Mouse (Mus musculus) megakaryocyte, embryonic 14.5 days (primary cell): Measurements from ENCODE around the gene Cchcr1. TPM values are rescaled to one million over a fixed set of nuclear protein-coding genes. Genes with fewer than 3 reads are reported as not detected.
"Not testable (repeated sequence)": the region's sequence is repeated elsewhere in the genome, so short reads cannot be mapped to it uniquely, and the experiment has no call there.

Experiments used
- H3K27me3 ChIP-seq: replicated peaks from 2 replicates; pipeline ENCODE3; 2012; ENCODE audit warnings: inconsistent platforms
- H3K36me3 ChIP-seq: replicated peaks from 2 replicates; pipeline ENCODE3; 2012; ENCODE audit warnings: low read length, inconsistent platforms, mixed read lengths
- H3K4me1 ChIP-seq: 2 replicates; pipeline ENCODE4 v1.6.1; 2012; ENCODE audit warnings: inconsistent platforms
- H3K4me3 ChIP-seq: replicated peaks from 2 replicates; pipeline ENCODE3; 2012; ENCODE audit warnings: moderate library complexity, mild to moderate bottlenecking, inconsistent platforms
- H3K9me3 ChIP-seq: 2 replicates; pipeline ENCODE4 v1.6.1; 2012; ENCODE audit warnings: inconsistent platforms
- FLI1 ChIP-seq: IDR thresholded peaks from 2 replicates; pipeline ENCODE4 v1.6.1; 2012; ENCODE audit warnings: low read length, inconsistent platforms, mixed read lengths
- GATA1 ChIP-seq: IDR thresholded peaks from 3 replicates; pipeline ENCODE4 v1.6.1; 2012; ENCODE audit warnings: mixed read lengths, low read length, inconsistent platforms, borderline replicate concordance
- polyA plus RNA-seq: library from polyadenylated mRNA; stranded (reverse); fragments of >175 nt; gene quantifications from 2 replicates; pipeline ENCODE4 v1.2.3, GENCODE M21; 2012; ENCODE audit warnings: low replicate concordance; ENCODE audit not compliant: insufficient read depth

Gene Cchcr1
- polyA plus RNA-seq, 1 experiment = 10.5 TPM

DNA sequence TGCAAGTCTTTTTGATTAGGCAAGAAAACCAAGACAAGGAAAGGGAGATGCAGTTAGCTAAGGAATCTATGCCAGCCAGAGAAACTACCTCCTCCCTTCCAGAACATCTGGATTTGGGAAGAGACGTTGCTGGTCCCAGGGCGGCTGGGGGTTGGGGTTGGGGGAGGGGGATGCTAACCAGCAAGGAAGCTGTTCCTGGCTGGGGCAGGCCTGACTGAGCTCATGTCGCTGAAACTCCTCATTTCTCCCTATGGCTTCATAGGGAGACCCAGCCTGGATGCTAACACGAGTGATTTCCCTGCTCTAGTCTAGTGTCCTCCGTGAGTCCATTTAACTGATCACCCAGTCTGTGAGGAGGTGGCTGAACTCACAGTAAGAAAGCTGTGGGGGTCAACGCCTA, 14.7 kb upstream of the Cchcr1 start:
- Histone ChIP-seq H3K27me3 (peaks cover 66% of the 10 kb centered on the region), H3K36me3 (no peaks in the 10 kb centered on the region), H3K4me3 (no peak overlapping the region), H3K4me1 (no peaks in the 10 kb centered on the region; the same call in 1 of the 2 replicates), H3K9me3 (no peaks in the 10 kb centered on the region)
- TF ChIP-seq GATA1 = no peak
- no peak for TF ChIP-seq FLI1

DNA sequence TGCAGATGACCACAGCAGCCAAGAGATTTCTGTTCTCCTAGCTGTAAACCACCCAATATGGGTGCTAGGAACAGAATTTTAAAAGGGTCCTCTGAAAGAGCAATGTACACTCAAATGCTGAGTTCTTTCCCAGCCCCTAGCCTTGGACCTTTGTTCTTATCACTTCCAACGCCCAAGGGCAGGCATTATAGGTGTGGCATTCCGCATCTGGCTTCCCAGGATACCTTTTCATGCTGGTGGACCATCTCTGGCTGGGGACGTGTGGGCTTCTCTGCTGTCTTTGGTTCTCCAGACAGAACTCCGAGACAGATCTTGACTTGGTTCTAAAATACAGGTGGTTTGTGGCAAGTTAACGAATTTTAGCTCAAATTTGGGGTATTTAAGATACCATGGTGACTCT, 14.1 kb upstream of the Cchcr1 start:
- Histone ChIP-seq H3K36me3 (no peaks in the 10 kb centered on the region), H3K4me3 (no peak overlapping the region), H3K9me3 (no peaks in the 10 kb centered on the region), H3K4me1 (peaks cover 4% of the 10 kb centered on the region; the same call in 1 of the 2 replicates), H3K27me3 (peaks cover 71% of the 10 kb centered on the region)
- TF ChIP-seq GATA1 (no peak), FLI1 (no peak)

DNA sequence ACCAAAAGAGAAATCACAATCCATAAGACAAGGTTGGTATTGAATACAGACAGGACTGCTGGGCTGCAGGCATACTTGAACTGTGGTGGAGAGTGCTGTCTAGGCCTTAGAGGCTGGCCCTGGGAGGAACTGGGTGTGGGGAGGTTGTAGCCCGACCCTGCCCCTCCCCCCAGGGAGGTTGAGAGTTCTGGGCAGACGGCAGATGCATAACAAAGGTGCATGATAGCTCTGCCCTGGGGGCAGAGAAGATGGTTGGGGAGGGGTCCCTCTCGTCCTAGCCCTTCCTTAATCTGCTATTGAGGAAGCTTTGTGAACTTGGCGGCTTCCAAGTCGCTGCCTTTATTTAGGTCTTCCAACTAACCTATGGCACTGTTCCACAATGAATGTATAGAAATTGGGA, 13.1 kb upstream of the Cchcr1 start:
- Histone ChIP-seq H3K9me3 (no peaks in the 10 kb centered on the region), H3K36me3 (no peaks in the 10 kb centered on the region), H3K27me3 (peaks cover 77% of the 10 kb centered on the region), H3K4me1 (peaks cover 8% of the 10 kb centered on the region), H3K4me3 (no peak overlapping the region)
- TF ChIP-seq FLI1 (no peak), GATA1 (no peak)

DNA sequence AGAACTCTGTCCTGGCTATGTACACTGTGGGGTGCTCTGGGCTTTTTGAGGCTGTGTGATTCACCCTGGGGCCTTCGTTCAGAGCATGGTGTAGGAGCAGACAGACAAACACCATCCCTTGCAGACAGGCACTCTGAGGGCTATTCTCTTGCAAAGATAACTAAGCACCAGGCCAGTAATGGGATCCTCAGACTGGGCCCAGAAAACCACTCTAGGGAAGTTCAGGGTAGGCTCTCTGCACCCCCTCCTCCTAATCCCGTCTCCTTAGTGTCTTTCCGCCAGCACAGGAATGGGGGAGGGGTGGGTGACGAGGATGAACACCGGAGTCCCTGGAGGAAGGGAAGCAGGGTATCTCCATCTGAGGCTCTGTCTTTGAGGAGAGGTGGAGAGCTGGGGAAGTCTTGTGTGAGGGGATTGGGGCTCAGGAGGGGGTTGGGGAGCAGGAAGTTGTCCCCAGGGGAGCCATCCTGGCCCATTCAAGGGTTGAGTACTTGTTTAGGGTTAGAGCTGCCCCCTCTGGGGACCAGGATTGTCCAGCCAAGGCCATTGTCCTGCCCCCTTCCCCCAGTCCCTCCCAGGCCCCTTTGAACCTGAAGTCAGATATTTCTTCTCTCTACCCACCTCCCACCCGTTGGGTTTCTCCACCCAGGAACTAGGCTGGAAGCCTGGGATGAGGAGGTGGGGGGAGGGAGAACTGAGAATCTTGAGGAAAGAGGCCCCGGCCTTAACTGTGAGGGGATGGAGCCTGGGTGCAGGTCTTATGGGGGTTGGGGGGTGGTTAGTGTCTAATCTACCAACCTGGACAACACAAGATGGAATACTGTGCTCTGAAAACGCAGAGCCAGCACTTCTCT, 12.0 kb upstream of the Cchcr1 start:
- no peaks in the 10 kb centered on the region for H3K36me3 ChIP-seq
- H3K27me3 ChIP-seq = peaks cover 81% of the 10 kb centered on the region
- no peaks in the 10 kb centered on the region for H3K9me3 ChIP-seq
- H3K4me3 ChIP-seq = no peak overlapping the region
- TF ChIP-seq GATA1 (no peak), FLI1 (no peak)
- peaks cover 13% of the 10 kb centered on the region for H3K4me1 ChIP-seq

DNA sequence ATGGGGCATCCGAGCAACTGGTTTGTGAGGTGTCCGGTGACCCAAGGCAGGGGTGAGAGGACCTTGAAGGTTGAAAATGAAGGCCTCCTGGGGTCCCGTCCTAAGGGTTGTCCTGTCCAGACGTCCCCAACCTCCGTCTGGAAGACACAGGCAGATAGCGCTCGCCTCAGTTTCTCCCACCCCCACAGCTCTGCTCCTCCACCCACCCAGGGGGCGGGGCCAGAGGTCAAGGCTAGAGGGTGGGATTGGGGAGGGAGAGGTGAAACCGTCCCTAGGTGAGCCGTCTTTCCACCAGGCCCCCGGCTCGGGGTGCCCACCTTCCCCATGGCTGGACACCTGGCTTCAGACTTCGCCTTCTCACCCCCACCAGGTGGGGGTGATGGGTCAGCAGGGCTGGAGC, 11.1 kb upstream of the Cchcr1 start, which contains the start of gene Pou5f1:
Gene Pou5f1, plus strand, starts transcription at position 243 of the 400 bp plus-strand sequence.
- H3K4me3 ChIP-seq = no peak within 1 kb of the TSS
- peaks cover 78% of the 10 kb centered on the region for H3K27me3 ChIP-seq
- peaks cover 13% of the 10 kb centered on the region for H3K4me1 ChIP-seq
- TF ChIP-seq GATA1 = no peak
- no peak for TF ChIP-seq FLI1
- no peaks in the 10 kb centered on the region for H3K36me3 ChIP-seq
- no peaks in the 10 kb centered on the region for H3K9me3 ChIP-seq

DNA sequence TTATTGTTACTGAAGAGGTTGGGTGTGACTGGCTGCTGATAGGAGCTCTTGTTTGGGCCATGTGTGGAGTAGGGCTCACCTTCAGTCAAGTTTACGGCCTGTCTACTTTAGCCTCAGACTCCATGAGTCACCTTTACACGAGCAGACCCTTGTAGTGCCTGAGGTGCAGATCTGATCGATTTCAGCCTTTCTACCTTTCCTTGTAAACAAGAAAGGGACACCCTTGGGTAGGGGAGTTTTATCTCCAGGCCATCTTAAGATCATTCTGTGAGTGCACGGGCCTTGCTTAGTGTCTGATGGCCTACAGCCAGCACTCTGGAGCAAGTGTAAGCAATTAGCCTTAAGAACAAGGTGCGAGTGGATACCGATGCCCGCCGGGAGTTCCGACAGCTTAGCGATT, 10.0 kb upstream of the Cchcr1 start:
- TF ChIP-seq FLI1 (no peak), GATA1 (no peak)
- Histone ChIP-seq H3K9me3 (no peaks in the 10 kb centered on the region), H3K4me1 (peaks cover 13% of the 10 kb centered on the region), H3K27me3 (peaks cover 72% of the 10 kb centered on the region), H3K36me3 (no peaks in the 10 kb centered on the region), H3K4me3 (no peak overlapping the region)

DNA sequence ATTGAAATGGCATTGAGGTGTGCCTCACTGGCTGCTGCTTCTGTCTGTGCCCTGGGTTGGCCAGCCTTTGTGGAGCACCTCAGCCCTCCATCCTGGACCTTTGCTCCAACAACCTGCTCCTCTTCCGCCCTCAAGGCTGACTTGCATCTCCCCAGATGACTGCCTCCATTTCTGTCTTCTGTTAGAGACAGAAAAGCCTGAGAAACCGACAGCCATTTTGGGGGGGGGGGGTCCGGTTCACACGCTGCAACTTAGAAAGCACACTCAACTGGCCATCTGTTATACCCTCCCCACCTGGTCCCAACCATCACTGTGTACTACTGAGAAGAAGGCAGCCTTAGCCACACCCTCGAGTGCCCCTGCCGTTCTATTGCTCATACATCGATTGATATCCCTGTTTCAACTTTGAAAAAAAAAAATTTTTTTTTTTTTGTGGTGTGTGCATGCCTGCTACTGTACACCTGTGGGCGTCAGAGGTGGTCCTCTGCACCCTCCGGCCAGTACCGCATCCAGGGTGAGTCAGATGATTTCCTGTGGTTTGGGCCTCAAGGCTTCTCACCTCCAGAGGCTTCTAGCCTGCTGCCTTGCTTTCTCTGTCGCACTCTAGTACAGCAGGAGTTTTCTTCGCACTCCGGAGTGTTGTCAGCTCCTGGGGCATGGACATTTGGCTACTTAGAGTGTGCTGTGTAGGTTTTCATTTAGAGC, 9.2 kb upstream of the Cchcr1 start:
- peaks cover 5% of the 10 kb centered on the region for H3K36me3 ChIP-seq
- no peak for TF ChIP-seq GATA1
- TF ChIP-seq FLI1 = no peak
- H3K4me3 ChIP-seq = no peak overlapping the region
- peaks cover 13% of the 10 kb centered on the region for H3K4me1 ChIP-seq
- H3K9me3 ChIP-seq = no peaks in the 10 kb centered on the region
- H3K27me3 ChIP-seq = peaks cover 66% of the 10 kb centered on the region

DNA sequence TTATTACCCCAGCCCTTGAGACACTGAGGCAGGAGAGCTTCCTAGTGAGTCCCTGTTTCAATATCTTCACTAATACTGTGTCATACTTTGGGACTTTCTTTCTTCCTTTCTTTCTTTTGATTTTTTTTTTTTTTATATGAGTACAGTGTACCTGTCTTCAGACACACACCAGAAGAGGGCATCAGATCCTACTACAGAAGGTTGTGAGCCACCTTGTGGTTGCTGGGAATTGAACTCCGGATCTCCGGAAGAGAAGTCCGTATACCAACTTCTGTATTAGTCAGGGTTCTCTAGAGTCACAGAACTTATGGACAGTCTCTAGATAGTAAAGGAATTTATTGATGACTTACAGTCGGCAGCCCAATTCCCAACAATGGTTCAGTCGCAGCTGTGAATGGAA, 8.6 kb upstream of the Cchcr1 start:
- Histone ChIP-seq H3K4me1 (peaks cover 13% of the 10 kb centered on the region), H3K27me3 (peaks cover 63% of the 10 kb centered on the region)
- not testable (repeated sequence) for H3K9me3 ChIP-seq, H3K4me3 ChIP-seq, H3K36me3 ChIP-seq

DNA sequence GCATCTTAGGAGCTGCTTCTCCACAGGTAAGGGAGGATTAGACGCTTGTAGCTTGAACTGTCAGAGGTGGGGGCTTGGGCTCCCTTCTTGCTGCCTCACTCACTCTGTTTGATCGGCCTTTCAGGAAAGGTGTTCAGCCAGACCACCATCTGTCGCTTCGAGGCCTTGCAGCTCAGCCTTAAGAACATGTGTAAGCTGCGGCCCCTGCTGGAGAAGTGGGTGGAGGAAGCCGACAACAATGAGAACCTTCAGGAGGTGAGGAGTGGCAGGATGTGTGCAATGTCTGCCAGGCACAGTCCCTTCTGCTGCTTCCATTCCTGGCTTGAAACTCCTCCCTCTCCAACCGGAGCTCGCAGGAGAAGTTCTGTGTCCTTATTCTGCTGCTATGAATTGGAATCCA, 7.6 kb upstream of the Cchcr1 start:
- peaks cover 15% of the 10 kb centered on the region for H3K4me1 ChIP-seq
- no peak overlapping the region for H3K4me3 ChIP-seq
- peaks cover 53% of the 10 kb centered on the region for H3K27me3 ChIP-seq
- no peak for TF ChIP-seq GATA1
- peaks cover 8% of the 10 kb centered on the region for H3K36me3 ChIP-seq
- no peaks in the 10 kb centered on the region for H3K9me3 ChIP-seq

DNA sequence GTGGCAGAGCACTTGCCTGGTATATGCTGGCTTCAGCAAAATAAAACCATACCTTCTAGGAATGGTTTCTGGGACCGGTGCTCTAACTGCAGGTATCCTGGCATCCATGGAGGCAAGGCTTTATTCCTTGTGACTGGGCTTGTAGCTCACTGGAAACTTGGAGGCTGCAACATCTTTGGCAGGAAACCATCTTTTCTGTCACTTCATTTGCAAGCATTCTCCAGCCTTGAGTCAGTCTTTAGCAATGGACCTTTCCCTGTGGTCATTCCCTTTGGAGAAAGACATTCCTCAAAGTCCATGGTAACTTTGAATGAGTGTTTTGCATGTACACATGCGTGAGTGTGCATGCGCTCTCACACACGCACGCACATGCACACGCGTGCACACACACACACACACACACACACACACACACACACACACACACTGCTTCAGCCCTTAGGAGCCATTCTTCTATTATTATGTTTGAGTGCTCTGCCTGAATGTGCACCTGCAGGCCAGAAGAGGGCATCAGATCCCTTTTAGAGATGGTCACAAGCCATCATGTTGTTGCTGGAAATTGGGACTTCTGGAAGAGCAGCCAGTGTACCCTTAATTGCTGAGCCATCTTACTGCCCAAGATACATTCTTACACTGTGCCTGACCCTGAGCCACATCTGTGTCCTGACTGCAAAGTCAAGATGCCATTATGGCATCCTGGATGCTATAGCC, 3.8 kb upstream of the Cchcr1 start:
- no peak for TF ChIP-seq GATA1
- TF ChIP-seq FLI1 = no peak
- peaks cover 8% of the 10 kb centered on the region for H3K36me3 ChIP-seq
- peaks cover 21% of the 10 kb centered on the region for H3K27me3 ChIP-seq
- peaks cover 32% of the 10 kb centered on the region for H3K4me1 ChIP-seq
- no peak overlapping the region for H3K4me3 ChIP-seq
- no peaks in the 10 kb centered on the region for H3K9me3 ChIP-seq
